Mouse (Mus musculus) limb, embryonic 13.5 days (tissue): ENCODE data around the gene Ttll2. TPM values are rescaled to one million over a fixed set of nuclear protein-coding genes. Genes with fewer than 3 reads are reported as not detected.
"Not testable (repeated sequence)": the region's sequence is repeated elsewhere in the genome, so short reads cannot be mapped to it uniquely, and the experiment has no call there.

Experiments
- ATAC-seq: fragments of 200-750 bp; cut with Nextera tagmentation; 2 replicates; pipeline ENCODE4 v1.8.0; 2017; ENCODE audit warnings: low read depth, moderate number of reproducible peaks, moderate TSS enrichment; ENCODE audit not compliant: low FRiP score
- H3K27ac ChIP-seq: fragments of 300-500 bp; sonication (generic); 2 replicates; pipeline ENCODE4 v1.5.1; 2015; ENCODE audit warnings: inconsistent platforms, mild to moderate bottlenecking, moderate library complexity
- H3K27me3 ChIP-seq: fragments of 300-500 bp; sonication (generic); 2 replicates; pipeline ENCODE4 v1.6.1; 2015; ENCODE audit warnings: mild to moderate bottlenecking, inconsistent platforms
- H3K36me3 ChIP-seq: fragments of 300-500 bp; sonication (generic); 2 replicates; pipeline ENCODE4 v1.6.1; 2015; ENCODE audit warnings: inconsistent platforms, mild to moderate bottlenecking, moderate library complexity
- H3K4me1 ChIP-seq: fragments of 300-500 bp; sonication (generic); 2 replicates; pipeline ENCODE4 v1.6.1; 2015; ENCODE audit warnings: inconsistent platforms
- H3K4me2 ChIP-seq: fragments of 300-500 bp; sonication (generic); replicated peaks from 2 replicates; pipeline ENCODE4 v1.6.1; 2015; ENCODE audit warnings: inconsistent platforms, mild to moderate bottlenecking, moderate library complexity
- H3K4me3 ChIP-seq: fragments of 300-500 bp; sonication (generic); 2 replicates; pipeline ENCODE4 v1.5.1; 2015; ENCODE audit warnings: moderate library complexity, mild to moderate bottlenecking, inconsistent platforms
- H3K9ac ChIP-seq: fragments of 300-500 bp; sonication (generic); 2 replicates; pipeline ENCODE4 v1.6.1; 2015; ENCODE audit warnings: mild to moderate bottlenecking, inconsistent platforms
- H3K9me3 ChIP-seq: fragments of 300-500 bp; sonication (generic); 2 replicates; pipeline ENCODE4 v1.6.1; 2016; ENCODE audit warnings: inconsistent platforms
- WGBS: fragments of 180-500 bp; shearing (Covaris S2); methylation state at CpG from one replicate; pipeline ENCODE4 v1.1.7; 2015; 5-methylcytosine and 5-hydroxymethylcytosine counted together
- polyA plus RNA-seq: library from polyadenylated mRNA; unstranded; fragments of >200 nt; fragmentation: Nextera tagmentation; extraction: Ambion mirVana; gene quantifications from 2 replicates; pipeline ENCODE4 v1.2.1, GENCODE M21; 2015

Ttll2 gene
- polyA plus RNA-seq, 1 experiment from 2014 or later = not detected

- not testable (repeated sequence) for H3K36me3 ChIP-seq, H3K9ac ChIP-seq, H3K4me2 ChIP-seq, H3K9me3 ChIP-seq, H3K27me3 ChIP-seq, H3K27ac ChIP-seq, H3K4me3 ChIP-seq, ATAC-seq, H3K4me1 ChIP-seq
- WGBS = 79% methylated on average over 12 of the region's 13 CpGs
Measured at GRCm38 (mm10) chr17:7383167-7384143, 31.0 kb upstream of the Ttll2 start.

- 84% methylated on average over 1 of the region's 3 CpGs for WGBS
- not testable (repeated sequence) for H3K9ac ChIP-seq, ATAC-seq, H3K9me3 ChIP-seq, H3K27me3 ChIP-seq, H3K4me2 ChIP-seq, H3K36me3 ChIP-seq, H3K27ac ChIP-seq, H3K4me1 ChIP-seq, H3K4me3 ChIP-seq
Measured at GRCm38 (mm10) chr17:7382711-7383110, 30.2 kb upstream of the Ttll2 start.

GRCm38 (mm10) chr17:7377907-7378306 is 25.4 kb upstream of the Ttll2 start:
- ATAC-seq, H3K4me2 ChIP-seq, H3K4me1 ChIP-seq, H3K27ac ChIP-seq, H3K9ac ChIP-seq, H3K27me3 ChIP-seq, H3K36me3 ChIP-seq, H3K4me3 ChIP-seq, H3K9me3 ChIP-seq: not testable (repeated sequence)
- 40% methylated on average over 2 of the region's 3 CpGs for WGBS

GRCm38 (mm10) chr17:7376951-7377700 is 24.6 kb upstream of the Ttll2 start:
- not testable (repeated sequence) for H3K27ac ChIP-seq, H3K36me3 ChIP-seq, H3K9me3 ChIP-seq, H3K4me3 ChIP-seq, H3K27me3 ChIP-seq, H3K4me2 ChIP-seq, ATAC-seq, H3K4me1 ChIP-seq, H3K9ac ChIP-seq
- 88% methylated on average over 1 of the region's 3 CpGs for WGBS

GRCm38 (mm10) chr17:7371879-7372278 is 19.4 kb upstream of the Ttll2 start, which contains the start of gene Gm49630:
Gene Gm49630, minus strand, starts transcription at chr17:7371979.
- not testable (repeated sequence) for H3K27me3 ChIP-seq, H3K36me3 ChIP-seq, H3K27ac ChIP-seq, ATAC-seq, H3K4me2 ChIP-seq, H3K9me3 ChIP-seq, H3K4me1 ChIP-seq, H3K4me3 ChIP-seq, H3K9ac ChIP-seq
- WGBS = 77% methylated on average over 3 of the region's 5 CpGs

GRCm38 (mm10) chr17:7369401-7369800 is 16.9 kb upstream of the Ttll2 start:
- not testable (repeated sequence) for H3K4me2 ChIP-seq, H3K4me1 ChIP-seq, H3K9me3 ChIP-seq, ATAC-seq, H3K27ac ChIP-seq, H3K9ac ChIP-seq, H3K4me3 ChIP-seq, H3K27me3 ChIP-seq, H3K36me3 ChIP-seq
- 85% methylated on average over 6 of the region's 6 CpGs for WGBS

- not testable (repeated sequence) for H3K36me3 ChIP-seq, H3K27ac ChIP-seq, H3K4me2 ChIP-seq, H3K4me3 ChIP-seq, H3K27me3 ChIP-seq, H3K9ac ChIP-seq, H3K9me3 ChIP-seq, ATAC-seq, H3K4me1 ChIP-seq
- 55% methylated on average over 5 of the region's 7 CpGs for WGBS
Measured at GRCm38 (mm10) chr17:7366676-7367374, 14.3 kb upstream of the Ttll2 start.

- H3K9me3 ChIP-seq, ATAC-seq, H3K27ac ChIP-seq, H3K4me1 ChIP-seq, H3K9ac ChIP-seq, H3K27me3 ChIP-seq, H3K4me2 ChIP-seq, H3K4me3 ChIP-seq, H3K36me3 ChIP-seq: not testable (repeated sequence)
- 57% methylated on average over 1 of the region's 1 CpGs for WGBS
Measured at GRCm38 (mm10) chr17:7366265-7366664, 13.8 kb upstream of the Ttll2 start.

GRCm38 (mm10) chr17:7365615-7366014 is 13.1 kb upstream of the Ttll2 start:
- not testable (repeated sequence) for H3K4me3 ChIP-seq, H3K4me1 ChIP-seq, ATAC-seq, H3K9me3 ChIP-seq, H3K36me3 ChIP-seq, H3K4me2 ChIP-seq, H3K9ac ChIP-seq, H3K27me3 ChIP-seq, H3K27ac ChIP-seq
- no CpG with 5 or more reads among the region's 3 CpGs for WGBS

GRCm38 (mm10) chr17:7360749-7361465 is 8.4 kb upstream of the Ttll2 start:
- WGBS = 88% methylated on average over 9 of the region's 9 CpGs
- H3K27me3 ChIP-seq, H3K4me2 ChIP-seq, H3K9me3 ChIP-seq, ATAC-seq, H3K27ac ChIP-seq, H3K4me3 ChIP-seq, H3K36me3 ChIP-seq, H3K4me1 ChIP-seq, H3K9ac ChIP-seq: not testable (repeated sequence)

- not testable (repeated sequence) for H3K9me3 ChIP-seq, ATAC-seq, H3K9ac ChIP-seq, H3K4me2 ChIP-seq, H3K4me1 ChIP-seq, H3K27me3 ChIP-seq, H3K27ac ChIP-seq, H3K4me3 ChIP-seq, H3K36me3 ChIP-seq
- 86% methylated on average over 4 of the region's 4 CpGs for WGBS
Measured at GRCm38 (mm10) chr17:7359806-7360205, 7.3 kb upstream of the Ttll2 start.
